Mouse (Mus musculus) myocyte (in vitro differentiated cells): ENCODE results near the gene Ipo5.

Experiments
- MAX ChIP-seq: IDR thresholded peaks from one replicate; pipeline ENCODE4 v1.6.1; 2011; ENCODE audit warnings: low read depth, mild to moderate bottlenecking, control low read depth
- POLR2A ChIP-seq: IDR thresholded peaks from one replicate; pipeline ENCODE4 v1.6.1; 2011; ENCODE audit warnings: low read depth, mild to moderate bottlenecking, control low read depth, moderate library complexity; ENCODE audit not compliant: insufficient read length
- REST ChIP-seq: IDR thresholded peaks from one replicate; pipeline ENCODE4 v1.6.1; 2011; ENCODE audit warnings: mild to moderate bottlenecking, control low read depth, moderate library complexity; ENCODE audit not compliant: insufficient read depth, insufficient read length
- SRF ChIP-seq: IDR thresholded peaks from one replicate; pipeline ENCODE4 v1.6.1; 2011; ENCODE audit warnings: low read depth; ENCODE audit not compliant: control insufficient read depth, insufficient read length
- TCF12 ChIP-seq: IDR thresholded peaks from one replicate; pipeline ENCODE4 v1.6.1; 2011; ENCODE audit warnings: mild to moderate bottlenecking, control low read depth; ENCODE audit not compliant: poor library complexity, insufficient read depth, severe bottlenecking
- USF1 ChIP-seq: IDR thresholded peaks from one replicate; pipeline ENCODE4 v1.6.1; 2011; ENCODE audit warnings: low read depth, mild to moderate bottlenecking, control low read depth, moderate library complexity

GRCm38 (mm10) chr14:120911388-120911901, 421 bp downstream of the Ipo5 start:
- no peak for TF ChIP-seq SRF
- no peak for TF ChIP-seq POLR2A
- TF ChIP-seq USF1: no peak
- no peak for TF ChIP-seq TCF12
- no peak for TF ChIP-seq MAX
- TF ChIP-seq REST: no peak
